In the genomic region with DNA sequence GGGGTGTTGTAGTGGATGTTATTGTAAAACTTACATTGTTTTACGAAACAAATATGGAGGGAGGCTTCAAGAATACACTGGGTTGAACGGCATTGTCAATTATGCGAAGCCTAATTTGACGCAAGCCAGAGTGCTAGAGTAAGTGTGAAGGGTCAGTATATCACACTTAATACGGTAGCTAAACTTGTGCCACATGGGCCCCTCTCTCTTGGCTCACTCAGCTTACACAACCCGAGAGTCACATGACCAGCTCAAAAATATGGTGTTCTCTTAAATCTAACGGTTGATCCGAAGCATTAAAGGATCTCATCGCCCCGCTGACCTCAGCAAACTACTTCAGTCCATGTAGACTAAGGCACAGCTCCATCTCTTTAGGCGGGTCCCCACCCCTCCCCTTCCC, we compare ENCODE assay signal across 10 mouse cellular contexts. TPM values are rescaled to one million over a fixed set of nuclear protein-coding genes. Genes with fewer than 3 reads are reported as not detected.
DNase-seq lines count a peak whose midpoint lies in the region; ATAC-seq and TF ChIP-seq lines count a peak whose summit lies in the region.
"Had no signal": no experiment of that assay in that cellular context is flagged by ENCODE, and none has a peak within 500 bp of the region (broad histone marks: within the 10 kb centered on the region; RNA-seq: fewer than 3 reads in every experiment).

No protein-coding gene starts in this region.

- H3K9me3 ChIP-seq in hindbrain, embryonic 11.5 days (ENCODE audit: control insufficient read depth, low read length): no peaks in the 10 kb centered on the region
- H3K9me3 ChIP-seq in liver, postnatal 0 days (ENCODE audit: low read length): no peaks in the 10 kb centered on the region

- no peak overlapping the region for H3K4me3 ChIP-seq in hindbrain, embryonic 11.5 days (ENCODE audit: low read depth, low read length)
- 0 out of 2 replicates have a peak overlapping the region, but pooled peaks have one; percentile 17 for H3K4me3 ChIP-seq in liver, postnatal 0 days (ENCODE audit: low read depth, low read length)

- peak; percentile 12 for DNase-seq in adrenal gland, postnatal 10 days
- DNase-seq in adrenal gland, postnatal 25 days: no peak
- peak; percentile 28 for DNase-seq in hindbrain, embryonic 11.5 days (ENCODE audit: low spot score)
- peak; percentile 27 for DNase-seq in liver, postnatal 0 days
- no peak for DNase-seq in gastrocnemius, postnatal 10 days
- DNase-seq in layer of hippocampus, adult 9-11 months: no peak
- DNase-seq in gastrocnemius, postnatal 25 days: no peak
- DNase-seq: thymus, postnatal 25 days had no signal

- no peaks in the 10 kb centered on the region for H3K4me1 ChIP-seq in hindbrain, embryonic 11.5 days (replicated peaks; ENCODE audit: control insufficient read depth, insufficient read depth, low read length)
- peaks cover 9% of the 10 kb centered on the region; the same call in 1 of the 2 replicates for H3K4me1 ChIP-seq in liver, postnatal 0 days (ENCODE audit: insufficient read depth)

- H3K27me3 ChIP-seq in hindbrain, embryonic 11.5 days (ENCODE audit: control insufficient read depth, insufficient read depth, low read length): no peaks in the 10 kb centered on the region
- H3K27me3 ChIP-seq in liver, postnatal 0 days (ENCODE audit: insufficient read depth, low read length): no peaks in the 10 kb centered on the region

- no peak overlapping the region for H3K9ac ChIP-seq in hindbrain, embryonic 11.5 days (ENCODE audit: low read depth, low read length)
- no peak overlapping the region for H3K9ac ChIP-seq in liver, postnatal 0 days (replicated peaks)

- 0 out of 2 replicates have a peak overlapping the region, but pooled peaks have one; percentile 18 for H3K4me2 ChIP-seq in hindbrain, embryonic 11.5 days (replicated peaks; ENCODE audit: low read depth, low read length)
- H3K4me2 ChIP-seq in liver, postnatal 0 days (ENCODE audit: low read depth, low read length): peak overlapping the region; percentile 64

- no peaks in the 10 kb centered on the region for H3K36me3 ChIP-seq in hindbrain, embryonic 11.5 days (ENCODE audit: control insufficient read depth, insufficient read depth, low read length)
- H3K36me3 ChIP-seq in liver, postnatal 0 days (replicated peaks; ENCODE audit: insufficient read depth, low read length): no peaks in the 10 kb centered on the region

- TF ChIP-seq EP300 in liver, postnatal 0 days (IDR thresholded peaks at IDR 0.05; ENCODE audit: low read depth): no peak

- no peak for TF ChIP-seq CTCF in liver, postnatal 0 days (IDR thresholded peaks at IDR 0.05; ENCODE audit: low read depth)

- 48% methylated on average over 11 of the region's 11 CpGs for WGBS in hindbrain, embryonic 11.5 days
- 42% methylated on average over 11 of the region's 11 CpGs for WGBS in liver, postnatal 0 days (ENCODE audit: insufficient replicate concordance)

- ATAC-seq in common myeloid progenitor, adult 5-6 weeks (replicated peaks; ENCODE audit: low read depth, poor library complexity, severe bottlenecking): 0 out of 2 replicates have a peak, but pooled peaks have one; percentile 8
- ATAC-seq in hindbrain, embryonic 11.5 days (ENCODE audit: low FRiP score): no peak
- peak; percentile 62 for ATAC-seq in liver, postnatal 0 days

- H3K27ac ChIP-seq in hindbrain, embryonic 11.5 days (ENCODE audit: low read depth, low read length): no peak overlapping the region
- H3K27ac ChIP-seq in liver, postnatal 0 days (ENCODE audit: low read depth): no peak overlapping the region

RNA-seq across cellular contexts. Expression of a gene that starts 8.7 kb away (rescaled TPM):
- not detected for total RNA-seq in adrenal gland, postnatal 10 days (2021)
- not detected in 2 replicates for total RNA-seq in adrenal gland, postnatal 25 days (2021)
- total RNA-seq in common myeloid progenitor, adult 5-6 weeks (2017): not detected in 2 replicates
- polyA plus RNA-seq in hindbrain, embryonic 11.5 days (2014; fragmentation: Nextera tagmentation; extraction: Ambion mirVana): not detected in 2 replicates
- polyA plus RNA-seq in liver, postnatal 0 days (2015; fragmentation: Nextera tagmentation; extraction: Ambion mirVana): not detected in 2 replicates
- not detected for total RNA-seq in gastrocnemius, postnatal 10 days (2021)
- not detected for total RNA-seq in gastrocnemius, postnatal 25 days (2021)
- polyA plus RNA-seq: large intestine, adult 2 months had no signal

RNA-seq across cellular contexts. Expression of a gene that starts 32.0 kb away (rescaled TPM):
- 1 to 10 TPM; 4.0 to 6.5 TPM for total RNA-seq in adrenal gland, postnatal 10 days (2021)
- 3.9 and 4.1 TPM in 2 replicates for total RNA-seq in adrenal gland, postnatal 25 days (2021)
- total RNA-seq in common myeloid progenitor, adult 5-6 weeks (2017): 11.9 and 12.8 TPM in 2 replicates
- polyA plus RNA-seq in hindbrain, embryonic 11.5 days (2014; fragmentation: Nextera tagmentation; extraction: Ambion mirVana): 11.3 and 11.4 TPM in 2 replicates
- polyA plus RNA-seq in liver, postnatal 0 days (2015; fragmentation: Nextera tagmentation; extraction: Ambion mirVana): 1.2 and 1.3 TPM in 2 replicates
- total RNA-seq in gastrocnemius, postnatal 10 days (2021): 1 to 10 TPM; 5.3 to 5.6 TPM
- total RNA-seq in gastrocnemius, postnatal 25 days (2021): 1 to 10 TPM; 1.4 to 1.8 TPM

Comparison
In these comparisons a context has a peak if more than half of its experiments do, and no peak if none do; other contexts are left out.
1. DNase-seq: peak in adrenal gland, postnatal 10 days (single experiment), hindbrain, embryonic 11.5 days (single experiment) and liver, postnatal 0 days (single experiment); none in adrenal gland, postnatal 25 days (single experiment), gastrocnemius, postnatal 10 days (single experiment), layer of hippocampus, adult 9-11 months (single experiment) and gastrocnemius, postnatal 25 days (single experiment).